Mouse (Mus musculus) monocyte, adult 59 days (primary cell): ENCODE results near the gene Prima1. TPM values are rescaled to one million over a fixed set of nuclear protein-coding genes. Genes with fewer than 3 reads are reported as not detected.

ENCODE experiments used
- total RNA-seq, 2 experiments: library from RNA; stranded (reverse); gene quantifications; one replicate each; pipeline ENCODE4 v1.2.4; 2023

Prima1 gene
- not detected for total RNA-seq

DNA sequence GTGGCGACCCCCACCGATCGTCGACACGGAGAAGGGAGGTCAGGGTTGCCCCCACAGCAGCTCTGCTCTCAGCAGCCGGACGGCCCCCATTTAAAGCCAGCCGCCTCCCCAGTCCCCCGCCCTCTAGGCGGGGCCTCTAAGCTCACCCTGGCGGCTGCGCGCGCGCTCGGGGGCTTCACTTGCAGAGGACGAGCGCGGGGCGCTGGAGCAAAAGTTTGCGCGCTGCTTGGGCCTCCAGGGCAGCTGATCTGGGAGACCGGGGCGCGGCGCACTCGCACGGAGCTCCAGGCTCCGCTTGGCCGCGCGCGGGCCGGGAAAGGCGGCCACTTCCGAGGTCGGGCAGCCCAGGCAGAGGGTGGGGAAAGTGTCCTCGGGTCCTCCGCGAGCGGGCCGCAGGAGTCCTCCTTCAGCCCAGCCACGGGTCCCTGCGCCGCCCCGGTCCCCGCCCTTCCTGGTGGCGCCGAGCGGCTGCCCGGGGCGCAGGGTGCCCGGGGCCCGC is at the start of gene Prima1:
Gene Prima1 (minus strand): TSS at position 68 of the 499 bp plus-strand sequence.

Other genes starting within 250 kb of the Prima1 start
- gene Fam181a, start 68.8 kb upstream of the Prima1 start, total RNA-seq = not detected
- gene Asb2, start 113.9 kb upstream of the Prima1 start, total RNA-seq = 10 to 100 TPM; 81.1 to 87.0 TPM
- 1 to 10 TPM; 3.7 to 5.1 TPM for gene Otub2, start 146.5 kb upstream of the Prima1 start, total RNA-seq
- gene 9330161L09Rik, start 165.7 kb upstream of the Prima1 start, total RNA-seq = 1 to 10 TPM; 5.4 to 7.4 TPM
- gene Ddx24, start 183.7 kb upstream of the Prima1 start, total RNA-seq = 100 to 1,000 TPM; 108 to 119 TPM
- 10 to 100 TPM; 51.8 to 56.8 TPM for gene Ifi27, start 192.1 kb upstream of the Prima1 start, total RNA-seq
- gene Ifi27l2a, start 201.5 kb upstream of the Prima1 start, total RNA-seq = 100 to 1,000 TPM; 322 to 427 TPM
- gene Ifi27l2b, start 215.1 kb upstream of the Prima1 start, total RNA-seq = not detected